Mouse (Mus musculus) regulatory T cell (primary cell): ENCODE measurements around the gene 2010003K11Rik.

Experiments used
- in situ Hi-C: fragments of 300-600 bp; cut with MboI, MseI; formaldehyde crosslinking; loops from one replicate; pipeline ENCODE4 v1.15.1; 2025; ENCODE audit warnings: high pct_unique_total_duplicates

The 2010003K11Rik gene

GRCm38 (mm10) chr19:4497263-4497973 is 965 bp downstream of the 2010003K11Rik start:
- in situ Hi-C loops: no loop called here

- in situ Hi-C loops: no loop called here
Observed at GRCm38 (mm10) chr19:4496535-4497262, 1.7 kb downstream of the 2010003K11Rik start.

GRCm38 (mm10) chr19:4495814-4496213 is 2.6 kb downstream of the 2010003K11Rik start:
- in situ Hi-C loops: no loop called here

- in situ Hi-C loops: no loop called here
Observed at GRCm38 (mm10) chr19:4494707-4495106, 3.7 kb downstream of the 2010003K11Rik start.

GRCm38 (mm10) chr19:4492526-4493296 is 5.7 kb downstream of the 2010003K11Rik start:
- in situ Hi-C loops: no loop called here

GRCm38 (mm10) chr19:4491080-4491695 is 7.2 kb downstream of the 2010003K11Rik start:
- in situ Hi-C loops: no loop called here

- in situ Hi-C loops: no loop called here
Observed at GRCm38 (mm10) chr19:4487877-4488276, 10.5 kb downstream of the 2010003K11Rik start.

- in situ Hi-C loops: no loop called here
Observed at GRCm38 (mm10) chr19:4485006-4485405, 13.4 kb downstream of the 2010003K11Rik start.

- in situ Hi-C loops: no loop called here
Observed at GRCm38 (mm10) chr19:4482111-4482859, 16.1 kb downstream of the 2010003K11Rik start.

- in situ Hi-C loops: no loop called here
Observed at GRCm38 (mm10) chr19:4481326-4481725, 17.1 kb downstream of the 2010003K11Rik start.

- in situ Hi-C loops: no loop called here
Observed at GRCm38 (mm10) chr19:4480041-4480440, 18.3 kb downstream of the 2010003K11Rik start.

GRCm38 (mm10) chr19:4478190-4478516 is 20.2 kb downstream of the 2010003K11Rik start:
- in situ Hi-C loops: no loop called here

GRCm38 (mm10) chr19:4477345-4478189 is 20.8 kb downstream of the 2010003K11Rik start, which contains the start of gene Syt12:
Gene Syt12, minus strand, starts transcription at chr19:4477447.
- in situ Hi-C loops: no loop called here

GRCm38 (mm10) chr19:4476601-4477257 is 21.7 kb downstream of the 2010003K11Rik start:
- in situ Hi-C loops: no loop called here

GRCm38 (mm10) chr19:4475224-4475925 is 23.0 kb downstream of the 2010003K11Rik start:
- in situ Hi-C loops: no loop called here

- in situ Hi-C loops: no loop called here
Observed at GRCm38 (mm10) chr19:4474739-4475138, 23.6 kb downstream of the 2010003K11Rik start.

- in situ Hi-C loops: no loop called here
Observed at GRCm38 (mm10) chr19:4473549-4473948, 24.8 kb downstream of the 2010003K11Rik start.

- in situ Hi-C loops: no loop called here
Observed at GRCm38 (mm10) chr19:4468363-4468762, 30.0 kb downstream of the 2010003K11Rik start.

GRCm38 (mm10) chr19:4464666-4465065 is 33.7 kb downstream of the 2010003K11Rik start:
- in situ Hi-C loops: no loop called here
